In the genomic region with DNA sequence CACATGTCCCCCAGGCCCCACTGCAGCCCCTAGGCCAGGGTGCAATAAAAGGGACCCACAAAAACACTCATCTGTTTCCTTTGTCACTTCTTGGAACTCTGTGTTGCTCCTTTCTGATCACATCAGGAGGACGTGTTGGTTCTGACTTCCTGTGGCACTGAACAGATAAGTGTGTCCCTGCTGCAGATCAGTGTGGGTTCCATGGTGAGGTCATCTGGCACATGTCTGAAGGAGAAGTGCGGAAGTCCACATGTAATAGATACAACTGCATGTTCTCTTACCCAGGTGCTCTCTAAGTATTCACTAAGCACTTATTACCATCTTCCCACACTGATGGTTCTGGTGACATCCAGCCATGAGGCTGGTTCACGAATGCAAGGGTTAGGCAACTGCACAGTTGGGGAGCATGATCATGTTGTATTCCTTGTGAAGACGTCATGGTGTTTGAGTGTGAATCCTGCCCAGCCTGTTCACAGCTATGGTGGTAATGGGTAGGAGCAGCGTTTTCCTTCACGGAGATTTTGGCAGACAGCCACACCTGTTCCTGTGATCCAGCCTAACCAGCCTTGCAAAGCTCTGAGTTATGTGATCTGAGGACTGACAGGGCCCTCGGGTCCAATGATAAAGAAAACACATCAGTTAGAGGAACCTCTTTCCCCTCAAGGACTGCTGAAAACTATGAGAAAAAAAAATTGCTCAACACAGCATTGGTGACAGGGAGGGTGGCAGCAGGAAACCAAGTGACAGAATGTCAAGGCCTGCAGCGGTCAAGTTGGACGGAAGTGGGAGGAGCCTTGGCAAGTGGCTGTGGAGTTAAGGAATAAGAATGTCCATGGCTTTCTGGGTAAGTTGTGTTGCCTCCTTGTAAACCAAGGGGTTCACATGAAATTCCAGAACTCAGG, we compare ENCODE assay signal across 1 mouse cellular context.
TF ChIP-seq lines count a peak whose summit lies in the region.

No protein-coding gene starts in this region.

TF ChIP-seq in MEL, 35 proteins besides CTCF, POLR2A, EP300 and RAD21 (continued from another document):
- TF ChIP-seq ETS1 (IDR thresholded peaks at IDR 0.05; ENCODE audit: low read depth, low read length) = peak; percentile 91
- peak; percentile 50 for TF ChIP-seq TAL1 (IDR thresholded peaks at IDR 0.05; ENCODE audit: low read length)
- TF ChIP-seq UBTF (IDR thresholded peaks at IDR 0.05; ENCODE audit: borderline replicate concordance, insufficient read depth, low read depth, low read length) = no peak
- TF ChIP-seq MAX (IDR thresholded peaks at IDR 0.05; ENCODE audit: low read length) = peak; percentile 62
- no peak for TF ChIP-seq ZKSCAN1 (IDR thresholded peaks at IDR 0.05; ENCODE audit: low read depth, low read length)
- TF ChIP-seq SMC3 (IDR thresholded peaks at IDR 0.05; ENCODE audit: low read depth, low read length) = no peak
- peak; percentile 53; the same call in 1 of the 2 replicates for TF ChIP-seq TBP (IDR thresholded peaks at IDR 0.05; ENCODE audit: low read depth, low read length)
